Mouse (Mus musculus): ENCODE results near the gene Raet1e. TPM values are rescaled to one million over a fixed set of nuclear protein-coding genes. Genes with fewer than 3 reads are reported as not detected.

Raet1e gene
- total and polyA plus RNA-seq, 3 experiments = not detected

DNA sequence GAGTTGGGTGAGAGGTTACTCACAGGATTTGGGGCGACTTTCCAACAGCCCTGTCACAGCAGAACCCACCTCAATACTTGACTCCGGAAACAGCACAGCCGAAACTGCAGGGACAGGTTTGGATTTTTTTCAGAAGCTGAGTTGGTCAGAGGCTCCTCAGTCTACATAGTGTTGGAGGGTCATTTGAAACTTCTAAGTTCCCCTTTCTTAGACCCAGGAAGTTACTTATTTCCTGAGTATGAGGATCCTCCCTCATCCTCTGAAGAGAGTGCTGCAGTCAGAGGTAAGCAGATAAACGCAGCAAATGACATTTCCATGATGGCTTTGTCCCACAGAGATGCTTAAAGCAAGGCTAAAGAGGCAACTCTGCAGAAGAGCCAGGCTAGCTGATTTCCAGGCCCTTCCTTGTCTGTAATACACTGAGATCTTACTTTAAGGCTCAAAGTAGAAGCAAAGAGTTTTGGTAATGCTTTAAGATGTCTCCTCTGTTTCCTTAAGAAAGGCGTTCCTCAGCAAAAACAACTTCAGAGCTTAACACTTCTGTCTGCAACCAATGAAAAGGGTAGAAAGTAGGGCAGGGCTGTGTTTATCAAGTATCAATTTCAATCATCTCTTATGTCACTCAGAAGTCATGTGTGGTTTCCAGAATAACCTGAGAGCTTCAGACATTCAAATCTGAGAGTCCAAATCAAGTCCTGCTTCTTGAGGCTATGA is 144.1 kb downstream of the Raet1e start (continued):
- TF ChIP-seq SIN3A (IDR thresholded peaks at IDR 0.05; ENCODE audit: low read length) (no peak; the same call in none of the 2 replicates), ZKSCAN1 (IDR thresholded peaks at IDR 0.05; ENCODE audit: low read depth, low read length) (no peak), NRF1 (IDR thresholded peaks at IDR 0.05; ENCODE audit: insufficient read depth, low read depth, low read length, poor library complexity, severe bottlenecking) (no peak)

DNA sequence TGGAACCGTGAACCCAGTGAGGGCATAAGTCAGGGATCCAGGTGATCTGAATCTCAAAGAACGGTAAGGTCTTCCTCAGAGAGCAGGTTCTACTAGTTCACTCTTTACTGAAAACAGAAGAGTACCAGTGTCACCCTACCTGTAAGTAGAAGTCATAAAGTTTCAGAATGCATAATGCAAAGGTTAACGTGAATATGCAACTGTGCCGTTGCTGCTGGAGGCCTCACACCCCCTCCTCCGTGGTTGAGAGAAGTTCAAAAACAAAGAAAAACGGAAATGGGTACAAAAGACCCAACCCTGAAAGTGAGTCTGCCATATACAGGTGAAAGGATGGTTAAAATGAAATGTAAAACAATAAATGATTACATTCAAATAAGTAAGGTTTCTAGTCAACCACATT is 145.4 kb downstream of the Raet1e start:
- TF ChIP-seq POLR2AphosphoS5 (IDR thresholded peaks at IDR 0.05; ENCODE audit: borderline replicate concordance, low read depth, low read length) (no peak), USF1 (IDR thresholded peaks at IDR 0.05; ENCODE audit: low read depth, low read length) (no peak), SIN3A (IDR thresholded peaks at IDR 0.05; ENCODE audit: low read length) (no peak), USF2 (IDR thresholded peaks at IDR 0.05; ENCODE audit: borderline replicate concordance in 1 of 2, insufficient read depth in 1 of 2, low read depth in 1 of 2, low read length in 2 of 2) (no peak), CTCF (IDR thresholded peaks at IDR 0.05 in 2 of 3, conservative IDR thresholded peaks at IDR 0.05 in 1 of 3; ENCODE audit: control insufficient read depth in 1 of 3, insufficient read depth in 1 of 3, low read depth in 2 of 3, low read length in 3 of 3, poor library complexity in 1 of 3, severe bottlenecking in 1 of 3) (no peak)
- no peak overlapping the region for H3K27ac ChIP-seq (ENCODE audit: control insufficient read depth, low read depth, low read length)
- no peaks in the 10 kb centered on the region for H3K9me3 ChIP-seq (replicated peaks; ENCODE audit: insufficient read depth, low read length)
- H3K36me3 ChIP-seq (ENCODE audit: control insufficient read depth in 1 of 2, insufficient read depth in 2 of 2, low read length in 2 of 2) = peaks cover 1 to 43% of the 10 kb centered on the region in 2 experiments
- H3K9ac ChIP-seq (ENCODE audit: control insufficient read depth, low read depth, low read length, poor library complexity, severe bottlenecking) = no peak overlapping the region
- H3K4me3 ChIP-seq (ENCODE audit: control insufficient read depth in 1 of 2, insufficient read depth in 1 of 2, low read depth in 2 of 2, low read length in 2 of 2) = no peak overlapping the region
- no peak for DNase-seq (ENCODE audit: low read depth, low spot score)
- H3K4me1 ChIP-seq (ENCODE audit: control insufficient read depth in 1 of 2, insufficient read depth in 2 of 2, low read length in 2 of 2) = peaks cover 13 to 34% of the 10 kb centered on the region in 2 experiments
- no peaks in the 10 kb centered on the region for H3K27me3 ChIP-seq (ENCODE audit: control insufficient read depth in 1 of 2, insufficient read depth in 2 of 2, low read length in 2 of 2)
- H3K79me2 ChIP-seq (ENCODE audit: control insufficient read depth, insufficient read depth, low read length, poor library complexity) = peaks cover 16% of the 10 kb centered on the region

GRCm38 (mm10) chr10:22305801-22306200 is 147.4 kb downstream of the Raet1e start:
- peak overlapping the region; percentile 35; the same call in 1 of the 2 replicates for H3K27ac ChIP-seq (ENCODE audit: control insufficient read depth, low read depth, low read length)
- peaks cover 13 to 26% of the 10 kb centered on the region in 2 experiments for H3K4me1 ChIP-seq (ENCODE audit: control insufficient read depth in 1 of 2, insufficient read depth in 2 of 2, low read length in 2 of 2)
- H3K27me3 ChIP-seq (ENCODE audit: control insufficient read depth in 1 of 2, insufficient read depth in 2 of 2, low read length in 2 of 2) = no peaks in the 10 kb centered on the region

More at GRCm38 (mm10) chr10:22305801-22306200, 147.4 kb downstream of the Raet1e start:
- H3K36me3 ChIP-seq (ENCODE audit: control insufficient read depth in 1 of 2, insufficient read depth in 2 of 2, low read length in 2 of 2) = peaks cover 1 to 28% of the 10 kb centered on the region in 2 experiments
- H3K9me3 ChIP-seq (replicated peaks; ENCODE audit: insufficient read depth, low read length) = no peaks in the 10 kb centered on the region
- H3K4me3 ChIP-seq (ENCODE audit: control insufficient read depth in 1 of 2, insufficient read depth in 1 of 2, low read depth in 2 of 2, low read length in 2 of 2) = peak overlapping the region in 1 of 2 experiments; percentile 98; a peak in 2 of 4 replicates
- TF ChIP-seq USF1 (IDR thresholded peaks at IDR 0.05; ENCODE audit: low read depth, low read length) (no peak), NELFE (IDR thresholded peaks at IDR 0.05; ENCODE audit: low read depth, low read length) (no peak), MEF2A (IDR thresholded peaks at IDR 0.05; ENCODE audit: extremely low read depth, insufficient replicate concordance, low read depth, low read length, poor library complexity, severe bottlenecking) (no peak), MYB (IDR thresholded peaks at IDR 0.05; ENCODE audit: low read depth, low read length) (no peak), GATA1 (IDR thresholded peaks at IDR 0.05; ENCODE audit: low read depth, low read length) (no peak), TAL1 (IDR thresholded peaks at IDR 0.05; ENCODE audit: low read length) (no peak), ELF1 (IDR thresholded peaks at IDR 0.05; ENCODE audit: low read depth, low read length) (no peak), KAT2A (conservative IDR thresholded peaks at IDR 0.05; ENCODE audit: low read depth, low read length) (no peak), SMC3 (IDR thresholded peaks at IDR 0.05; ENCODE audit: low read depth, low read length) (no peak), RCOR1 (IDR thresholded peaks at IDR 0.05; ENCODE audit: low read depth, low read length) (no peak), ETS1 (IDR thresholded peaks at IDR 0.05; ENCODE audit: low read depth, low read length) (no peak), NRF1 (IDR thresholded peaks at IDR 0.05; ENCODE audit: insufficient read depth, low read depth, low read length, poor library complexity, severe bottlenecking) (no peak), E2F4 (IDR thresholded peaks at IDR 0.05; ENCODE audit: borderline replicate concordance, low read depth, low read length) (no peak), POLR2A (IDR thresholded peaks at IDR 0.05; ENCODE audit: control insufficient read depth in 1 of 2, insufficient read depth in 1 of 2, low read depth in 1 of 2, low read length in 2 of 2, poor library complexity in 1 of 2) (no peak), MAX (IDR thresholded peaks at IDR 0.05; ENCODE audit: low read length) (no peak), ZC3H11A (IDR thresholded peaks at IDR 0.05; ENCODE audit: low read depth, low read length) (no peak), BHLHE40 (IDR thresholded peaks at IDR 0.05; ENCODE audit: borderline replicate concordance, low read depth, low read length) (no peak), POLR2AphosphoS2 (IDR thresholded peaks at IDR 0.05; ENCODE audit: low read length) (no peak)
- peaks cover 14% of the 10 kb centered on the region for H3K79me2 ChIP-seq (ENCODE audit: control insufficient read depth, insufficient read depth, low read length, poor library complexity)
- H3K9ac ChIP-seq (ENCODE audit: control insufficient read depth, low read depth, low read length, poor library complexity, severe bottlenecking) = peak overlapping the region; percentile 48
- DNase-seq (ENCODE audit: low read depth, low spot score) = peak; percentile 15

All from MEL (cell line).